Mouse (Mus musculus) adrenal gland, adult 8-10 months (tissue): Measurements from ENCODE around the gene 1700066M21Rik. TPM values are rescaled to one million over a fixed set of nuclear protein-coding genes. Genes with fewer than 3 reads are reported as not detected.

Experiments used
- DNase-seq: peaks from one replicate; pipeline ENCODE4 v3.0.0; 2022
- total RNA-seq, 4 experiments: library from RNA; stranded (reverse); gene quantifications; 2 replicates each; pipeline ENCODE4 v1.2.4; 2022

1700066M21Rik gene
- total RNA-seq: 10 to 100 TPM in 2 of 4 experiments, 1 to 10 TPM in 2; 6.0 to 12.1 (median 9.0) TPM

- peak; percentile 89 for DNase-seq
Observed at GRCm38 (mm10) chr1:57377376-57378341, at the start of gene 1700066M21Rik. 1700066M21Rik (plus strand) TSS chr1:57377620.

GRCm38 (mm10) chr1:57329285-57330093, 47.9 kb upstream of the 1700066M21Rik start:
- no peak for DNase-seq

GRCm38 (mm10) chr1:57330228-57330627, 47.2 kb upstream of the 1700066M21Rik start:
- no peak for DNase-seq

GRCm38 (mm10) chr1:57332040-57332439, 45.4 kb upstream of the 1700066M21Rik start:
- no peak for DNase-seq

GRCm38 (mm10) chr1:57333550-57334213, 43.7 kb upstream of the 1700066M21Rik start:
- DNase-seq: no peak

- no peak for DNase-seq
Observed at GRCm38 (mm10) chr1:57335200-57335599, 42.2 kb upstream of the 1700066M21Rik start.

GRCm38 (mm10) chr1:57339156-57339796, 38.1 kb upstream of the 1700066M21Rik start:
- no peak for DNase-seq

GRCm38 (mm10) chr1:57341197-57341596, 36.2 kb upstream of the 1700066M21Rik start:
- DNase-seq: no peak

- no peak for DNase-seq
Observed at GRCm38 (mm10) chr1:57347487-57347886, 29.9 kb upstream of the 1700066M21Rik start.

- DNase-seq: no peak
Observed at GRCm38 (mm10) chr1:57351941-57352340, 25.5 kb upstream of the 1700066M21Rik start.

GRCm38 (mm10) chr1:57358546-57358945, 18.9 kb upstream of the 1700066M21Rik start:
- DNase-seq: no peak

GRCm38 (mm10) chr1:57367446-57367845, 10.0 kb upstream of the 1700066M21Rik start:
- no peak for DNase-seq

- DNase-seq: no peak
Observed at GRCm38 (mm10) chr1:57369111-57369510, 8.3 kb upstream of the 1700066M21Rik start.

- DNase-seq: no peak
Observed at GRCm38 (mm10) chr1:57370451-57370850, 7.0 kb upstream of the 1700066M21Rik start.

GRCm38 (mm10) chr1:57375276-57375675, 2.1 kb upstream of the 1700066M21Rik start:
- DNase-seq: no peak

- DNase-seq: no peak
Observed at GRCm38 (mm10) chr1:57376806-57377205, 614 bp upstream of the 1700066M21Rik start.

GRCm38 (mm10) chr1:57386519-57386918, 9.1 kb downstream of the 1700066M21Rik start:
- DNase-seq: no peak

- no peak for DNase-seq
Observed at GRCm38 (mm10) chr1:57387876-57388275, 10.5 kb downstream of the 1700066M21Rik start.

GRCm38 (mm10) chr1:57388402-57389155, 11.2 kb downstream of the 1700066M21Rik start:
- DNase-seq: no peak

- DNase-seq: no peak
Observed at GRCm38 (mm10) chr1:57390993-57391790, 13.8 kb downstream of the 1700066M21Rik start.
